Mouse (Mus musculus): ENCODE results near the gene Syt1. TPM values are rescaled to one million over a fixed set of nuclear protein-coding genes. Genes with fewer than 3 reads are reported as not detected.

The Syt1 gene
- total RNA-seq, 4 experiments from 2014 or later: 12.3 to 26.7 (median 17.9) TPM

DNA sequence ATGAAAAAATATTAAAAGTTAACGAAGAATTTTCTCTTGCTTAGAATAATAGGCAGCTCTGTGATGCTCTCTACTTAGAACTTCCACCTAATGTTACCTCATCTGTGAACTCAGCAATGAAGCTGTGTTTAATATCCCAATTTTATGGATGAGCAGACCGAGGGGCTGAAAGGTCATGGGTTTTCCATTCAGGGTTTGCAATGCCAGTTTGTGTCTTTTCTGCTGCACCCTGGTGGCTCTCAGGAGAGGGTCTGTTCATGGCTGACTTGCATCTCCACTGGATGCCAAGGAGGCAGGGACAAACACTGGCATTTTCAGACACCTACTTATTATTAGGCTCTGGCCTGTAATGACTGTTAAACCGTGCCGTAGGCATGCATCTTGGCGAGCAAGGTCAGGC, 439.7 kb downstream of the Syt1 start:
- no peak for DNase-seq

DNA sequence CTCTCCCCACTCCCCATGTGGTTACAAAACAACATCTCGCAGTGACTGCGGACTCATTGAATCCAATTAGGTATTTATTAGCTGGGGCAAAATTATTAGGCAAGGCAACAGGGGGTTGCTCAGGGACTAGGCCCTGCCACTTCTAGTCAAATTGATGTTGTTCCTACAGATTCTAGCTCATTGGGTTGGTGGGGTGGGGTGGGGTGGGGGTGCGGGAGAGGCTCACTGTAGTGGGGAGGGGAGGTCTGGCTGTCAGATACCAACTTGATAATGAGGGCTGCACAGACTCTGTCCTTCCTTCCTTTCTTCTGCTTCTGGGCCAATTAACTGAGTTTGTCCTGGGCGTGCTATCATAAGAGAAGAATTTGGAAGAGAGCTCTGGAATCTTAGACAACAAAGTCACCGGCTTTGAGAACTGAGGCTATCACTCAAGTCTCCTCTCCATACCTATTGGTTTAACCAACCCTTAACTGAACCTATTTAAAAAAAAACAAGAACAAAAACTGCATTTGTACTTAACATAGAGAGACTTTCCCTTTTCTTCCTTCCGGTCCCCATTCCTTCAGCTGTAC, 441.1 kb downstream of the Syt1 start:
- DNase-seq: no peak

DNA sequence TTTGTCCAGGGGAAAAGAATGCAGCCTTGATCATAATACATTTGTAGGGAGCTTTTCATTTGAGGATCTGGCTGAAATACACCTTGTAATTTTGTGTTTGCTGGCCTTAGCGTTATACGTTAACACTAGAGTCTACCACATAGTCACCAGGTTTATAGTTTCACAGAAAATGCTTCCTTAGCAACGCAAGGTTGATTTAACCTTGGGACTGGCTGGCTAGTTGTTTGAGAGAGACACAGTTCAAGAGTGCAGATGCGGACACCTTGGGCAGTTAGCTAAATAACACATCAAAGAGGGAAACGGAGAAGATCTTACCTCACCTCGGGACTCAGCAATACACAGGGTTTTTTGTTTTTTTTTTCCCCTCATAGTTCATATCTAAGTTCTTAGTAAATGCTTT, 441.9 kb downstream of the Syt1 start:
- no peak for DNase-seq

DNA sequence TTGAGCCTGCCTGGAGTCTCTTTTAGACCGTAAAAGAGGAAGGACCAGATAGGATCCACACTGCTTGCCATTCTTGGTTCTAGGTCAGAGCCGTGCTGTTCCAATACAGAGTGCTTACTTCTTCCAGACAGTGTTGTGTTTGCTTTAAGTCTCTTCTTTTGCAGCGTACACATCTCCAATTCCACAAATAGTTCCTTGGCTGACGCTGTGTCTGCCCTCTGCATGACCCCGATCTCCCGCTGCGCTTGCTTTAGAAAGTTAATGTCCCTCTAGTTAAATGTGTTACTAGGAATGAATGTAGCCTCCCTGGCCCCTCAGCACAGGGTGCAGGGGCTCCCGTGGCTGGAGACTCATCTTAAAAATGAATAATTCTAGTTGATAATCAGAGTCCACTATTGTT, 442.6 kb downstream of the Syt1 start:
- no peak for DNase-seq

DNA sequence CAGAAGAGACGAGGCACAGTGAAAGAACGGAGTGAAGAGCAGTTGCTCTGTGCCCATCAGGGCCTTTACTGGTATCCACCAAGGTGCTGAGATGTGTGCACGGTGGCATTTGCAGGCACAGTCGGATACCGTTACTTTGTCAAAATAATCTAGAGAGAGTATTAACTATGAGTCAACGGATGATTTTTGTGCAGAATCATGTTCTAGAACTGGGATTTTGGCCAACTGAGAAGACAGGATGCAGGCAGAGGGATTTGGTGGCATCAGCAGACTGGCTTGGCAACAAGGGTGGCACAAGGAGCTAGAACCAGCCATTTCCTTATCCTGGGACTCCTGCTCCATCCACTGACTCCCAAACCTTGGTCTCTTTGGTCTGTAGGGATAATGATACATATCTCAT, 443.3 kb downstream of the Syt1 start:
- DNase-seq: no peak

DNA sequence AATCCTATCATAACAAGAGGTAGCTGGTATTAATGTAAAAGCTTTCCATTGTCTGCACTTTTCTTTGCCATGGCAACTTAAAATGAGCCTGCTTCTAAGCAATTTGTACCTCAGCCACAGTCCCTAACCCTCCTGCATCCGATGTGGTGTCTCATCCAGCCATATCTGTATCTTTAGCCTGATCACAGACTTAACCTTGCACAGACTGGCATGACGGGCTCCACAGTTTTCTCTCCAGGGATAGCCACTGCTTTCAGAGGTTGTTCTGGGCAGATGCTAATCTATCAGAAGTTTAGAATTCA, 451.2 kb downstream of the Syt1 start:
- no peak for DNase-seq

DNA sequence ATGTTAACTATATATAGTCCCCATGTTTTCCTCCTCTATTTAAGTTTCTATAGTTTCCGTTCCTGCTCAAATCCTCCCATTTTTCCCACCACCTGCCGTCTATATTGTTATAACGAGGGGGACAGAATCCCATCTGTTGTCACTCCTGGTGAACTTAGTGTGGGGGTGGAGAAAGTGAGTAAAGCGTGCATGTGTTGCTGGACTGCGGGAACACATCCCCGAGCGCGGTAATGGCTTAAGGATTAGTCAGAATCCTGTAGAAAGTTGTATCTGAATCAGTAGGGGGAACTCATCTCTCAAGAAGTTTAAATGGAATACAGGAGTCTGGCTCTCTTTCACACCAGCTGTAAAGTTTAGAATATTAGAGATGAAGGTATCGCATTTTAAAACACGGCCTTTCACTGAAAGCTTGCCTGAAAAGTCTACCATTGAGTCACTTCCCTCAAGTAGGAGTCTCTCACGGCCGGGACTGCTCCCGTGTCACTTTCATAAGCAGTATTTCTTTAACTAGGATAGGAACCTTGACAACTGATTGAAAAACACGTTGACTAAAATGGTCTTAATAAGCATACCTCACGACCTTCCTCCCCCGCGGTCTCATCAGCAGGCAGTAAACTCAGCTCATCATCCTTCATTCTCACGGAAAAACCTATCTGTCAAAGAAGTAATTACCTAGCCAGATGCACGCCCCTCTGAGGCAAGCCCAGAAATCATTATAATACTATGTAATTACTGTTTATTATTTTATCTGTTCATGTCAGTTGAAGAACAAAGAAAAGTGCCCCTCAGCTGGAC, 451.8 kb downstream of the Syt1 start:
- DNase-seq: no peak

DNA sequence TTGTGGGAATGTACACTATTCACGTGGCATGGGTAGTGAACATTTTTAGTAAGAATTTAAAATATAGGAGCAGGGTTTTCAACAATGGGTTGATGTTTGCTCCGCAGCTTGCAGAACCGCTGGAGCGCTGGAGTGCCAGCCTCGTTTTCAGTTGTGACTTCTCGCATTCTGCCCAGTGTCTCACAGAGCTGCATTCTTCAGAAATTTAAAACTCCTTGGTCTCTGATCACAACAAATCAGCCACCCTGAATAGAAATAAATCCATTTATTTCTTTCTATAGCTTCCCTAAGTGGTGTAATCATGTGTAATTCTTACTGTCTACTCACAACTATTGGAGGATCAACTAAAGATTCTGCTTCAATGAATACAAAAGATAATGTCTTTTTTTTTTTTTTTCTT, 458.2 kb downstream of the Syt1 start:
- no peak for DNase-seq

DNA sequence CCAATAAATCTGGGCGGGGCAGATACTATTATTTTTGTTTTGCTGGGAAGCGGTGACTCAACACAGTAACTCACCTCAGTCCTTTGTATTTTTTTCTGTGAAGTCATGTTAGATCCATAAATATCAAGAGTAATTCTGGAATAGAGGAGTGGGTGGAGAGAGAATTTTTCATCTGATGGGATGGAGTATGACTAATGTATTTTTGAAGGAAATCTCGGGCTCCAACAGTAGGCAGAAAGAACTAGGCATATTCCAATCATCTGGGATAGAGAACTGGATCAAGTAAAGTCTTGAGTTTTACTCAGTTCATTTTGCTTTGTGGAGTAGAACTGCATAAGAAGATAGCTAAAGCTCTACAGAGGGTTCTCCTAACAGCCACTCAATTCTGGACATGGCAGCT, 465.1 kb downstream of the Syt1 start:
- DNase-seq: no peak

DNA sequence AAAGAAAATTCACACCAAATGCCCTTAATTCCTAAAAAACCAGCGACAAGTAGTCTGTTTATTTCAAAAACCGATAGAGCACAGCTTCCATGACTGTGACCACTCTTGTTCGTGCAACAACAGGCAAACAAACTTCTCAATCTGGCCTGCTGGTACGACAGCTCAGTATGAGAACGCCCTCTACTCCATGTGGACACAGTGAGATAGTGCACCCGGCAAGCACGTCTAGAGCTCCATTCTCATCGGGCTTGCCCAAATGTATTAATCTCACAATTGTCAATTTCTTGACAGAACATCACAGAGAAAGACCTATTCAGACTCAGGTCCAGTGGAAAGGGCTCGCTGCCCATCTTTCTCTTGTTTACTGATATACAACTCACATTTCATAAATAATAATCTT, 469.2 kb downstream of the Syt1 start:
- DNase-seq: no peak

DNA sequence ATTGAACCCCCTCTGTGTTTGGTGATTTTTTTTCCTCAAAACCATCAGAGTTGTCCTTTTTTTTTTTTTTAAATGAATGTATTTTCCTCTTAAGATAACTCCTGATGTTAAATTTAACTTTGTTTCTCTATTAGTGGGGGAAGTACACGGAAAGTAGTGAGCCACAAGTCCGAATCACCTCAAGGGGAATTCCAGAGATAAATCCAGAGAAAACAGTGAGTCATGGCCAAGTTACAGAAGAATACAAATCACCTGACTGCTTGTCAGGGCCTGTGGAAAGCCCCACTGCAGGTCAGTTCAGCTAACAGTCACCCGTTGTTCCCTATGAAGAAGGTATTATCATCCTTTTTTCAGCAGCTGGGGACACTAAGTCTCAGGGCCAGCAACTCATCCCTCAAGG, 472.2 kb downstream of the Syt1 start:
- DNase-seq: peak; percentile 17

DNA sequence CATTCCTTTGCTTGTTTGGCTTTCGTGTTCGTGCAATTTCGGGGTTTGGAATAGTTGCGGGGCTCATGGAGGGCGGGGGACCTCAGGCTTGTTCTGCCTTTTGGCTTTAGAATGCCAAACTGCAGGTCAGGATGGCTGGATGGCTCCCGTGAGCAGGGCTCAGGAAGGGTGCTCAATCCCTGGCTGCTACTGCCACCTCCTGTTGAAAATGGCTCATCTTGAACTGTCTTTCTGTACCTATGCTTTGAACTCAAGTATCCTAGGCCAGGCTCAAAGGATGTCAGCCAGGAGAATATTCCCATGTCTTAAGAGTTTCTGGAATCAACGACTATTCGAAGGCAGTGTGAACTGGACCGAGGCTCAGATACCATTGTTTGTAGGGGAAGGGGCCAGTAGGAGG, 473.1 kb downstream of the Syt1 start:
- no peak for DNase-seq

DNA sequence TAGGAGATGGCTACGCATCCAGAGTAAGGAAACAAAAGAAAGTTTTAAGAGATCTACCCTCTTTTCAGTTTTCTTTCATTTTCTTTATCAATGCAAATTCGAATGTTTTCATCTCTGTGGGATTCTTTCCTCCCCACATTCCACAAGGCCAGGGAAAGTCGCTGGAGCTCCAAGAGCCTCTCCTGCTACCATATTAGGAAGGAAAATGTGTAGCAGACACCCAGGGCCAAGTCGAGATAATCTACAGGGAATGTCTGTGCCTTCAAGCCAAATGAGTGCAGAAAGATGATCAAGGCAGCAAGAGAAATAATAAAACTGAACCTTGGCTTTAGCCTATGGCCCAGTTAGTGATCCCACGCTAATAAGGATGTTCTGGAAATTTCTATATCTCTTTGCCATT, 474.9 kb downstream of the Syt1 start:
- DNase-seq: no peak

DNA sequence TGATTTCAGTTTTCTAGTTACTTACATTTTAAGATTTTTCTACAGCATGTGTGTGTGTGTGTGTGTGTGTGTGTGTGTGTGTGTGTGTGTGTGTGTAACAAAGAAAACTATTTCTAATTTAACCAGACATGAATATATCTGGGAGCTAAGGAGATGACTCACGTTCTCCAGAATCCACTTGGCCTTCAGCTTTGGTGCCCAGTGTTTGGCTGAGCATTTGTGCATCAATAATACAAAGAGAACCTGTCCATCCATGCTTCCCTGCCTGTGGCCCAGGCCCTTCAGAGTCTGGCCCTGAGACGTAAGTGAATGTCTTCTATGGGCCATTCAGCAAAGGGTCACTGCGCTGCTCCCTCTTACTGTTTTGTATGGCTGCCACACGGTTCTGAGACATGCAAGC, 476.7 kb downstream of the Syt1 start:
- DNase-seq: no peak

DNA sequence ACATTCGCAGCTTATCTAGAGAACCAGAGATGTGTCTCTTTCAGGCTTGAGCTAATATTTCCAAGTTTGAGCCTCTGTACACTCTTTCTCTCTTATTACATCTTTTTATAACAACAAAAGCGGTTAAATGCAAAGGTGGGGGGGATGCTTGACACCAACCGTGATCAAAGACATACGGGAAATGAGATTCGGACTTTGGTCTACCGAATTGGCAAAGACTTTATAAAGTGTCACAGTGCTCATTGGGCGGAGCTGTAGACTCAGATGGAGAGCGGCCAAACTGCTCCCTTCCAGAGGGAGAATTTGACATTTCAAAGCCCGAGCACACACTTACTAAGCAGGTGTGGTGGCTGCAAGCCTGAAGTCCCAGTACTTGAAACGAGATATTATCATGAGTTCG, 477.9 kb downstream of the Syt1 start:
- DNase-seq: no peak

DNA sequence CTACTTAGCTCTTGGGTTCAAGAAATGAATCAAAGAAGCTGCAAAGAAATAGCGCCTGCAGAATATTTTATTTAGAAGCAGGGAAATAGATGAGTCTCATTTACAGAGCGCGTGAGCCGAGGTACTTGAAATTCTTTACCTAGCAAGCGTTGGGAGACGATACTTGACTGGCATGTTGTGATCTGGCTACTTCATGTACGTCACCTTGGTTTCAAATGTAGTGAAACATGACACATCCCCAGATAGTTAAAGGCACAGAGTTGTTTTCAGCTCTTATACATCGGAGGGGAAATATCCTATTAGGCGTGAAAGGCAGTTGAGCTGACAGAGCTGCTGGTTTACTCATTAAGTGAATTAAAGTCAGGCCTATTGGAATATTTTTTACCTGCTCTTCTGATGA, 478.5 kb downstream of the Syt1 start:
- DNase-seq: no peak

DNA sequence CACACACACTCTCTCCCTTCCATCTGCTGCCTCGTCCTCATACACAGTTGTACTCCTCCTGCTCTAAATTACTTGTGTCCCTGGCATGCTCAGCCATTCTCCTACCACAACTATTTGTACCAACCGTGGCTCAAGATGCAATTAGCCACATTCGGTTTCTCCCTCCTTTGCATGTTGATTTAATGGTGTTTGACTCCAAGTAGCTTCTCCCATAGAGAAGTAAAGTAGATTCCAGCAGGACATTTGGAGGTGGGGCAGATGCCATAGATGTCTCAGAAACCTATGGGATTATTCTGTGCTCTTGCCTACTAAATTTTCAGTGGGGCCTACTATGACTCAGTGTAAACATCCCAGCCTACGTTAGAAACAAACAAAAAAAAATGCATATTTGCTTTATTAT, 479.1 kb downstream of the Syt1 start:
- no peak for DNase-seq

DNA sequence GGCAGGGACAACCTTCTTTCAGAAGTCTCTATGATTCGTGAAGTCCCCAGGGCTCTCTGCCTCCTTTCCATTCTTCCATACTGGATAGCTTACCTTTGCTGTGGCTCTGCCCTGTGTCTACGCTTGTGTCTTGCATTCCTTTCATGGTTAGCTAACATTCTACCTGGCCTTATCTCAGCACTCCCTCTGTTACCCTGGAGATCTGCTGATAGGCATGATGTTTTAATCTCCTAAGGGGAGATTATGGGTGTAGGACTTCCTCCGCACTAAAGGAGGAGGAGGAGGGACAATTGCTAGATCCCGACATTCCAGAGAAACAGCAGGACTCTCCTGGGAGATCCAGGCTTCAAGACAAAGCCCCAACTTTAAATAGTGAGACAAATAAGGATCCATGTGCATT, 479.7 kb downstream of the Syt1 start:
- no peak for DNase-seq

DNA sequence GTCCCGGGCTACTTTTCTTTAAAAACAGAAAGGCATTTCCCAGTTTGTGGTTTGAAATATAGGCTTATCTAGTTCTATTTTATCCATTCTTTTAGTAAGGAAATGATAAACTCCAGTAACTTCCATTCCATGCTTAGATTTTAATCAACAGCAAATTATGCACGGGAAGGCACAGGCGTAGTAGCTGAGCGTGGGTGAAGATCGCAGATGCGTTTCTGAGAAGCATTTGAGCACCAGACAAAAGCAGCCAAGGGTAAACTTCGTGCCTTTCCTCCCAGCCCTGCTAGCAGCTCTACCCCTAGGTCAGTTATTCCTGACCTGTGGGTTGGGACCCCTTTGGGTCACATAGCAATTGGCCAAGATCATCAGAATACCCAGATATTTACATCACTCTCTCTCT, 482.4 kb downstream of the Syt1 start:
- no peak for DNase-seq

DNA sequence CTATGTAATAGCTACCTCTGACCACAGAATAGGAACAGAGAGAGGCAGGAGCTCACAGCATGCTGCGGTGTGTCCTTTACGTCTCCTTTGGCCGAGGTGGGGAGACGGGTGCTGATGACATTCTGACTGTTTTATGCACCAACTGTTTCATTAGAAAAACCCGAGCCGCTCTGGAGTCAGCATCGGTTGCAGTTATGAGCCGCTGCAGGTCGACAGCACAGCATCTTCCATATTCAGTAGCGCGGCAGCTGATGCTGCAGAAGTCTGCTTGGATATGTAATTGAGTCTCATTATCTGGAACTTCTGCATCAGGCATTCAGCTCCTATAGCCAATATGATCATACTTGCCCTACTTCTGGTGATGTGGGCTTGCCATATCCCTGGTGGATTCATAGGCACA, 485.3 kb downstream of the Syt1 start:
- DNase-seq: no peak

DNA sequence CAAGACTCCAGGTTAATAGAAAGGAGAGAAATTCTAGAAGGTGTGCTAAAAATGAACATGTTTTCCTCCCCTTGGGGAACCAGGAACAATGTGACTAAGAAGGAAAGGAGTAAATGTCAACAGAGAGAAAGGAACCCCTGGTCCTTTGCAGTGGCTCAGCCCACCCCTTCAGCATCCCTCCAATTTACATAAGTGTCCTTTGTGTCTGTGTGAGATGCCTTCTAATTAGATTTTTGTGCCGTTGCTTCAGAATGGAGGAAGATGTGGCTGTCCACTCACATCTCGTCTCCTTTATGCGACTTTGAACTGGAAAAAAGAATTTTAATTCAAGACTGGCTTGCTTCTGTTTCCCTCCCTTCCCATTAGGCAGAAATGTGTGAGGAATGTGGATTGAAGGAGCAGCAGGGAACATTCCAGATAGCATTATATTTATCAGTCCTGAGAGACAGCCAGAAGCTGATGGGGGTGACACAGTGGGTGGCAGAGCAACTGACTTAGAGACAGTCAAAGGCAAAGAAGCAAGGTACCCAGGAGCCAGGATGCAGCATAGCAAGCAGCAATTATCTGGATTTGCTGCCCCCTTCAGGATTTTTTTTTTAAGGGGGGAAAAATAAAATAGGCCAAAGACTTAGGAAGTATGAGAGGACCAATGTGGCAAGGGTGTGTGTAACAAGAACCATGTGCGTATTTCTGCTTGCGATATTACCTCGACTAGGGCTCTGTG, 486.3 kb downstream of the Syt1 start:
- no peak for DNase-seq

DNA sequence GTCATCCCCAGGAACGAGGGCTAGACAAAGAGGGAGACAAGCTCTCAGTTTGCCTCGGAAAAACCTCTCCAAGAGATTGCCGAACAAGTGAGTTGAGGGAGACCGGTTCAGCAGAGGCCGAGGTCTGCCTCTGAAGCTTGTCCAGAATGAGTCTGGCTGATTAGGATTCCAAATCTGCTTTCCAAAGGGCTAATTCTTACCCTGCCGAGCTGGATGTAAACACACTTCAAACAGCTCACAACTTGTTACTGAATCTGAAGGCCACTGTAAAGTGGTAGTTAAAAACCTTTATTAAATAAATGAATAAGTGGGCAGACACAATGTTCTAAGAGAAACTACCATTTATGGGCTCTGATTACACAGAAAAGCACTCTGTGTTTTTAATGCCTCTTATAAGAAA, 491.6 kb downstream of the Syt1 start:
- DNase-seq: no peak

DNA sequence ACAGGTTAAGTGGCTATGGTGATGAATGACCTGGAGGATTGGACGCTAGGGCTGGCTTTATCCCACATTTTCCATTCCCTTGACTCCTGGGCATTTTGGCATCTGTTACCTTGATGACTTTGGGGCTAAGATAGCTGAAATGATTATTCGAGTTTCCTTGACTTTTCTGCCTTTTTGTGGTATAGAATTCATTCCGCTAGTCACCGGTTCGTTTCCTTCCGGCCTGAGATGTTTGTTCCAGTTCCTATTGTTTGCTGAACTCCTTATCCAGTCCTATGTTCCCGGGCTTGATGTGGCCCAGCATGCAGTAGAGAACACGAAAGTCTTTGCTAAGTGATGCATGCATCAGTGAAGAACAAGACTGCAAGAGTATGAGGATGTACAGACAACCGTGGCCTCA, 493.7 kb downstream of the Syt1 start:
- DNase-seq: no peak

DNA sequence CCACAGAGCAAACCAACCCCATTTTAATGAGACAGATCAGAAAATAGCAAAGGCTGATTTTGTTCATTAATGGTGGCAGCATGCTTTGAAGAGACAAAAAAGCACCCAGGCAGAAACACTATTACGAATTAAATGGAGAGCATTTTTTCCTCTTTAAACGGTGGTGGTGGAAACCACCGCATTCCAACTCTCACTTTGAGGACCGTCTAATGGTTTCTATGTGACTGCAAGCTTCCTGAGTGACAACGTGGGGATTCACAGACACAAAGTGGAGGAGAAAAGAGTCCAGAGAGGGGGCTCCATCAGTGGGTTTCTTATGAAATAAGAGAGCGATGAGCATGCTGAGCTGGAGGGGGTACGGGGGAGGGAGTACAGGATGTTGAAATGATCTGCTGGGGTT, 496.1 kb downstream of the Syt1 start:
- no peak for DNase-seq

All from adrenal gland, adult 8-10 months (tissue).